Mouse (Mus musculus): ENCODE data around the gene Olfr1336.
"Not testable (repeated sequence)": the region's sequence is repeated elsewhere in the genome, so short reads cannot be mapped to it uniquely, and the experiment has no call there.

DNA sequence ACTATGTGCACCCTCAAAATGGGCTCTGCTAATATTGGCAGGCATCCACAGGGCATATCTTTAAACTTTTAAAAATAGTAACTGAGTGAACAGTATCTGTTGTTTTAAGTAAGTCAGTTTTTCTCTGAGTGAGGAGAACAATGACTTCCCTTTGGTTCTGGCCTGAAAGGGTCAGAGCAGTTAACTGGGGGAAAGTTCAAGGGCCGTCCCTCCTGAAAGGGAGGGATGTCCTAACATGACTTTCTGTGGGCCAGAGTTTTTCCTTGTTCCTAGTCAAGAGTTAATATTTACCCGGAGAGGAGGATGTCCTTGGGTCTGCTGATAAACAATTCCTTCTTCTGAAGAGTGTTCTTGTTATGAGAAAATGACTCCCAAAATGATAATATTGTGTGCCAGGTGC is 21.7 kb downstream of the Olfr1336 start:
- TF ChIP-seq POLR2A (IDR thresholded peaks at IDR 0.05; ENCODE audit: insufficient read depth, low read length); CTCF (IDR thresholded peaks at IDR 0.05; ENCODE audit: low read depth, low read length); EP300 (IDR thresholded peaks at IDR 0.05; ENCODE audit: insufficient read depth, low read depth, low read length): not testable (repeated sequence)
